Mouse (Mus musculus) ES-E14 (cell line): ENCODE measurements around the gene Zfp970. TPM values are rescaled to one million over a fixed set of nuclear protein-coding genes. Genes with fewer than 3 reads are reported as not detected.
"Not testable (repeated sequence)": the region's sequence is repeated elsewhere in the genome, so short reads cannot be mapped to it uniquely, and the experiment has no call there.

Experiments
- DNase-seq: peaks from one replicate; pipeline ENCODE4 v3.0.0-alpha.2; 2013; ENCODE audit warnings: low read depth, low spot score
- H3K27ac ChIP-seq: 2 replicates; pipeline ENCODE4 v1.5.1; 2012; ENCODE audit warnings: low read depth, mild to moderate bottlenecking, low read length, moderate library complexity, mixed read lengths; ENCODE audit not compliant: poor library complexity, insufficient read depth, severe bottlenecking
- H3K36me3 ChIP-seq: 2 replicates; pipeline ENCODE4 v1.6.1; 2012; ENCODE audit warnings: mild to moderate bottlenecking, low read length, moderate library complexity, mixed read lengths; ENCODE audit not compliant: control insufficient read depth, poor library complexity, insufficient read depth, severe bottlenecking
- H3K4me1 ChIP-seq, 2 experiments: fragments of 150-350 bp in 1 of 2; sonication (generic) in 1 of 2; 2 replicates each; pipeline ENCODE4 v1.6.1; 2012; ENCODE audit warnings: low read length in 2 of 2, mild to moderate bottlenecking in 1 of 2, mixed read lengths in 1 of 2; ENCODE audit not compliant: control insufficient read depth in 2 of 2, insufficient read depth in 2 of 2, poor library complexity in 1 of 2
- H3K4me3 ChIP-seq, 2 experiments: fragments of 150-350 bp in 1 of 2; sonication (generic) in 1 of 2; 2 replicates each; pipeline ENCODE4 v1.5.1; 2012; ENCODE audit warnings: low read length in 2 of 2, low read depth in 1 of 2, mild to moderate bottlenecking in 1 of 2, mixed read lengths in 1 of 2; ENCODE audit not compliant: insufficient read depth in 1 of 2, poor library complexity in 1 of 2, severe bottlenecking in 1 of 2
- H3K9ac ChIP-seq: 2 replicates; pipeline ENCODE4 v1.6.1; 2012; ENCODE audit warnings: low read depth, mild to moderate bottlenecking, low read length, mixed read lengths; ENCODE audit not compliant: poor library complexity, insufficient read depth, severe bottlenecking
- H3K9me3 ChIP-seq: fragments of 150-350 bp; sonication (generic); 2 replicates; pipeline ENCODE4 v1.6.1; 2012; ENCODE audit warnings: low read depth, mild to moderate bottlenecking, low read length; ENCODE audit not compliant: control insufficient read depth, insufficient read depth
- in situ Hi-C, 2 experiments: fragments of 600-800 bp; cut with MboI; formaldehyde crosslinking; loops; one replicate each; pipeline ENCODE4 v1.15.1; 2025; ENCODE audit warnings: low sequenced_read_pairs in 2 of 2, inconsistent platforms in 1 of 2; ENCODE audit not compliant: unreplicated experiment in 2 of 2
- total RNA-seq: library from RNA; depleted of rRNA; stranded (reverse); fragments of 300-350 nt; gene quantifications from 2 replicates; pipeline ENCODE4 v1.2.3, GENCODE M21; 2012

Gene Zfp970
- total RNA-seq, 1 experiment: 32.7 TPM

GRCm38 (mm10) chr2:177511381-177511780 is 46.8 kb downstream of the Zfp970 start:
- in situ Hi-C loops, H3K9me3 ChIP-seq, H3K4me3 ChIP-seq: not testable (repeated sequence)

GRCm38 (mm10) chr2:177511972-177512371 is 47.4 kb downstream of the Zfp970 start:
- DNase-seq, H3K27ac ChIP-seq, in situ Hi-C loops, H3K4me1 ChIP-seq, H3K9me3 ChIP-seq, H3K36me3 ChIP-seq, H3K4me3 ChIP-seq, H3K9ac ChIP-seq: not testable (repeated sequence)

More at GRCm38 (mm10) chr2:177511381-177511780, 46.8 kb downstream of the Zfp970 start:
- H3K36me3 ChIP-seq, H3K9ac ChIP-seq, H3K27ac ChIP-seq, DNase-seq, H3K4me1 ChIP-seq: not testable (repeated sequence)

GRCm38 (mm10) chr2:177513991-177514479 is 49.5 kb downstream of the Zfp970 start:
- H3K36me3 ChIP-seq, H3K4me1 ChIP-seq, H3K9me3 ChIP-seq, H3K27ac ChIP-seq, DNase-seq, H3K4me3 ChIP-seq, in situ Hi-C loops, H3K9ac ChIP-seq: not testable (repeated sequence)

- H3K27ac ChIP-seq, H3K4me1 ChIP-seq, H3K9ac ChIP-seq, H3K36me3 ChIP-seq, DNase-seq, in situ Hi-C loops, H3K4me3 ChIP-seq: not testable (repeated sequence)
- peaks cover 10% of the 10 kb centered on the region for H3K9me3 ChIP-seq
These were observed 53.2 kb downstream of the Zfp970 start for GRCm38 (mm10) chr2:177517746-177518145.

- in situ Hi-C loops, H3K27ac ChIP-seq, DNase-seq, H3K4me3 ChIP-seq, H3K4me1 ChIP-seq, H3K36me3 ChIP-seq, H3K9ac ChIP-seq: not testable (repeated sequence)
- peaks cover 10% of the 10 kb centered on the region for H3K9me3 ChIP-seq
These were observed 53.8 kb downstream of the Zfp970 start for GRCm38 (mm10) chr2:177518354-177518753.

- DNase-seq, H3K9ac ChIP-seq, H3K4me1 ChIP-seq, H3K4me3 ChIP-seq, H3K36me3 ChIP-seq, in situ Hi-C loops, H3K27ac ChIP-seq: not testable (repeated sequence)
- peaks cover 10% of the 10 kb centered on the region for H3K9me3 ChIP-seq
These were observed 54.4 kb downstream of the Zfp970 start for GRCm38 (mm10) chr2:177518960-177519359.
